Mouse (Mus musculus) forebrain, embryonic 10.5 days (tissue): ENCODE data around the gene Lce3e. TPM values are rescaled to one million over a fixed set of nuclear protein-coding genes. Genes with fewer than 3 reads are reported as not detected.
A peak's percentile ranks its signal among the peaks of the same experiment; 100 is the strongest.

Source experiments
- DNase-seq: peaks from one replicate; pipeline ENCODE4 v3.0.0-alpha.2; 2017; ENCODE audit warnings: low spot score; ENCODE audit errors: extremely low spot score
- H3K27ac ChIP-seq: fragments of 300-500 bp; sonication (generic); 2 replicates; pipeline ENCODE4 v1.5.1; 2016; ENCODE audit warnings: mild to moderate bottlenecking
- H3K27me3 ChIP-seq: fragments of 300-500 bp; sonication (generic); 2 replicates; pipeline ENCODE4 v1.6.1; 2016; ENCODE audit warnings: mild to moderate bottlenecking; ENCODE audit not compliant: poor library complexity, severe bottlenecking
- H3K36me3 ChIP-seq: fragments of 300-500 bp; sonication (generic); replicated peaks from 2 replicates; pipeline ENCODE4 v1.6.1; 2016; ENCODE audit warnings: mild to moderate bottlenecking, moderate library complexity
- H3K4me1 ChIP-seq: fragments of 300-500 bp; sonication (generic); 2 replicates; pipeline ENCODE4 v1.6.1; 2016
- H3K4me3 ChIP-seq: fragments of 300-500 bp; sonication (generic); 2 replicates; pipeline ENCODE4 v1.5.1; 2016; ENCODE audit warnings: mild to moderate bottlenecking, moderate library complexity
- H3K9me3 ChIP-seq: fragments of 300-500 bp; sonication (generic); 2 replicates; pipeline ENCODE4 v1.6.1; 2016; ENCODE audit warnings: mild to moderate bottlenecking, moderate library complexity
- WGBS: fragments of 180-500 bp; shearing (Covaris S2); methylation state at CpG from one replicate; pipeline ENCODE4 v1.1.7; 2016; 5-methylcytosine and 5-hydroxymethylcytosine counted together
- polyA plus RNA-seq: library from polyadenylated mRNA; unstranded; fragments of >200 nt; fragmentation: Nextera tagmentation; extraction: Ambion mirVana; gene quantifications from 2 replicates; pipeline ENCODE4 v1.2.1, GENCODE M21; 2016

Lce3e gene
- polyA plus RNA-seq, 1 experiment from 2014 or later: not detected

- Histone ChIP-seq H3K4me1 (peaks cover 19% of the 10 kb centered on the region), H3K4me3 (peak within 1 kb of the TSS; percentile 56), H3K36me3 (no peaks in the 10 kb centered on the region), H3K27me3 (peaks cover 13% of the 10 kb centered on the region; the same call in 1 of the 2 replicates), H3K27ac (peak within 1 kb of the TSS; percentile 84), H3K9me3 (no peaks in the 10 kb centered on the region; the same call in 1 of the 2 replicates)
- 55% methylated on average over 4 of the region's 4 CpGs for WGBS
- no peak for DNase-seq
These were observed 48.7 kb downstream of the Lce3e start, which contains the start of gene Crct1 for GRCm38 (mm10) chr3:93015460-93016104. TSS of gene Crct1 (minus strand) at chr3:93015687.

Other genes with a start within 250 kb of the Lce3e start
- not detected in 2 replicates for gene Lce1f, start 246.7 kb upstream of the Lce3e start, polyA plus RNA-seq
- gene Gm38119, start 228.0 kb upstream of the Lce3e start, polyA plus RNA-seq: not detected in 2 replicates
- not detected in 2 replicates for gene Lce1g, start 214.7 kb upstream of the Lce3e start, polyA plus RNA-seq
- gene Lce1h, start 202.0 kb upstream of the Lce3e start, polyA plus RNA-seq: not detected in 2 replicates
- gene Lce1i, start 188.2 kb upstream of the Lce3e start, polyA plus RNA-seq: not detected in 2 replicates
- gene Lce1j, start 176.5 kb upstream of the Lce3e start, polyA plus RNA-seq: not detected in 2 replicates
- not detected in 2 replicates for gene Lce1k, start 159.2 kb upstream of the Lce3e start, polyA plus RNA-seq
- gene Kprp, start 139.8 kb upstream of the Lce3e start, polyA plus RNA-seq: not detected in 2 replicates
- not detected in 2 replicates for gene Lce1l, start 115.8 kb upstream of the Lce3e start, polyA plus RNA-seq
- not detected in 2 replicates for gene 2310050C09Rik, start 96.8 kb upstream of the Lce3e start, polyA plus RNA-seq
- not detected in 2 replicates for gene Lce3a, start 40.8 kb upstream of the Lce3e start, polyA plus RNA-seq
- not detected in 2 replicates for gene Lce3b, start 34.1 kb upstream of the Lce3e start, polyA plus RNA-seq
- gene Lce3c, start 22.6 kb upstream of the Lce3e start, polyA plus RNA-seq: not detected in 2 replicates
- not detected in 2 replicates for gene Lce3d, start 9.7 kb upstream of the Lce3e start, polyA plus RNA-seq
- not detected in 2 replicates for gene Lce3f, start 25.2 kb downstream of the Lce3e start, polyA plus RNA-seq
- 0.31 TPM in 1 of 2 replicates, not detected in the other for gene Crct1, start 48.6 kb downstream of the Lce3e start, polyA plus RNA-seq
- gene Lce1m, start 52.0 kb downstream of the Lce3e start, polyA plus RNA-seq: not detected in 2 replicates
- not detected in 2 replicates for gene Gm4858, start 101.8 kb downstream of the Lce3e start, polyA plus RNA-seq
- not detected in 2 replicates for gene Crnn, start 177.7 kb downstream of the Lce3e start, polyA plus RNA-seq
- not detected in 2 replicates for gene Flg2, start 230.2 kb downstream of the Lce3e start, polyA plus RNA-seq